Mouse (Mus musculus) spleen, embryonic (tissue): Measurements from ENCODE around the gene Josd2.

Source experiments
- CTCF ChIA-PET: fragments of 350-600 bp; sonication (Branson Sonifier 250); formaldehyde crosslinking; loops from one replicate; lab custom pipeline; 2022; lab: Charles Lee

Josd2 gene

DNA sequence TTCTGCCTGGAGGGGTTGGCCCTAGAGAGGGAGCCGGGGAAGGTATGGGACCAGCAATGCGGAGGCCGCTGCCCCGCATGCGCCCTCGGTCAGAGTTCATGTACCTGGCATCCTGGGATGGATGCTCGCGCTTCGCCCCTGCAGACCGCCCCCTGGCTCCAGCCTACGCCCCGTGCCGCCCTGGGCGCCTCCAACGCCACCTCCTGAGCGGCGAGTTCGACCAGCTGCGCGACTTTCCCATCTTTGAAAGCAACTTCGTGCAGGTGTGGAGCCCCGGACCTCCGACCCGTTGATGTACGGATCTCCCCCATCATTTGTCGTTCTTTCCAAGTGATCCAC, 29.0 kb downstream of the Josd2 start:
- CTCF ChIA-PET, result interaction anchor here (0.5 kb wide), 1 partner anchor 122 kb away, joined by 13 read pairs; no protein-coding TSS in a partner anchor

GRCm38 (mm10) chr7:44497361-44498055, 29.7 kb downstream of the Josd2 start:
- CTCF ChIA-PET, result interaction anchor here (0.6 to 0.8 kb wide), 3 partner anchors 28 to 1148 kb away, joined by 3 to 7 read pairs (median 6); no protein-coding TSS in a partner anchor

DNA sequence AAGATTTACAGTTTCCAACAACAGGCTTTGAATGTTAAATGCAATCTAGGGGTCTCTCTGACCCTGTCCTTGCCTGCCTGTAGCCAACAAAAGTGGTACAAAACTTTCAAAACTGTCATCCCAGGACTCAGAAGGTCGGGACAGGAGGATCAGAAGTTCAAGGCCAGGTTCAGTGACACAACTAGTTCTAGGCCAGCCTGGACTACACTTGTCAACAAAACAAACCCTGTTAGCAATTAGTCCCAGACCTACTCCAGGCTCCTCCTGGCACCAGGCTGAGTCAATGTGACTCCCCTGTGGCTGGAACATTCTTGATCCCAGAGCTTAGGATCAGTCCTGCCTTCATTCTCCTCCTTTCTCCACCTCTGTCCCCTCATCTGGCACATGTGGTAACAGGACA, 31.1 kb downstream of the Josd2 start:
- CTCF ChIA-PET, result interaction anchor here (0.7 kb wide), 1 partner anchor 50 kb away, joined by 3 read pairs; the partner anchor contains the start of gene Pold1

GRCm38 (mm10) chr7:44500046-44500445, 32.3 kb downstream of the Josd2 start:
- CTCF ChIA-PET, result no interaction called here

DNA sequence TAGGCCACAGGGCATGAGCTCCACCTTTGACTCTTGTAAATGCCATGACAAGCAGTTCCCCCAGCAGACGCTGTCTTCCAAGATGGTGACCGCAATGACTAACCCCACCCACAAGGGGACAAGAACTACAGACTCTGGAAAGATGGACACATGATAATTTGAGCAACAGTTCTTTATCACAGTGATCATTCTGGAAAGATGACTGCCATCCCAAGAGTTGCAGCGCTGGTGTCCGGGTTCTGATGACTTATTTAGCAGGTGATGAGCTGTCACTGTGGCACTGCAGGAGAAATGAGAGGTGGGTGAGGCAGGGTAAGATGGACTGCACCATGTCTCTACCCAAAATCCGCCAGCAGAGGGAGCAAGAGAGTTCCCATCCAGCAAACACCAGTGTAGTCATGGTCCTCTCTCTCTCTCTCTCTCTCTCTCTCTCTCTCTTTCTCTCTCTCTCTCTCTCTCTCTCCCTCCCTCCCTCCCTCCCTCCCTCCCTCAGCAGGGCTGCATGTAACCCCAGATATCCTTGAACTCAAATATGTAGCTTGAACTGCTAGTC, 33.9 kb downstream of the Josd2 start:
- CTCF ChIA-PET, result interaction anchor here (0.6 to 1.5 kb wide), 4 partner anchors 12 to 76 kb away, joined by 3 to 14 read pairs (median 5); no protein-coding TSS in a partner anchor

DNA sequence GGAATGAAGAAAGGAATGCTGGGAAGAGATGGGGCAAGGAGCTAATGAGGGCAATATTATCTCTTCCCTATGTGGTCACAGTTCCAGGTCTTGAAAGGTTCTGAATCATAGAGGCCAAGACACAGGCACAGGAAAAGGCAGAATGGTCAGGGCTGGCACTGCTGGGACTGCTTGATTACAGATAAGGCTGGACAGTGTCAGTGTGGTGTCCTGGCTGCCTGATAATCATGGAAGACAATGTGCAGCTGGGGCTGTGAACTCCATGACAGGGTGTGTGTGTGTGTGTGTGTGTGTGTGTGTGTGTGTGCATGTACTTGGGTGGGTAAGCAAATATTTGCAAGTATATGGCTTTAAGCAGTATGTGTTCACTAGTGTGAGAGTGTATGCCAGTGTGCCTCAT, 39.7 kb downstream of the Josd2 start:
- CTCF ChIA-PET, result interaction anchor here (0.6 kb wide), 1 partner anchor 15 kb away, joined by 3 read pairs; no protein-coding TSS in a partner anchor

DNA sequence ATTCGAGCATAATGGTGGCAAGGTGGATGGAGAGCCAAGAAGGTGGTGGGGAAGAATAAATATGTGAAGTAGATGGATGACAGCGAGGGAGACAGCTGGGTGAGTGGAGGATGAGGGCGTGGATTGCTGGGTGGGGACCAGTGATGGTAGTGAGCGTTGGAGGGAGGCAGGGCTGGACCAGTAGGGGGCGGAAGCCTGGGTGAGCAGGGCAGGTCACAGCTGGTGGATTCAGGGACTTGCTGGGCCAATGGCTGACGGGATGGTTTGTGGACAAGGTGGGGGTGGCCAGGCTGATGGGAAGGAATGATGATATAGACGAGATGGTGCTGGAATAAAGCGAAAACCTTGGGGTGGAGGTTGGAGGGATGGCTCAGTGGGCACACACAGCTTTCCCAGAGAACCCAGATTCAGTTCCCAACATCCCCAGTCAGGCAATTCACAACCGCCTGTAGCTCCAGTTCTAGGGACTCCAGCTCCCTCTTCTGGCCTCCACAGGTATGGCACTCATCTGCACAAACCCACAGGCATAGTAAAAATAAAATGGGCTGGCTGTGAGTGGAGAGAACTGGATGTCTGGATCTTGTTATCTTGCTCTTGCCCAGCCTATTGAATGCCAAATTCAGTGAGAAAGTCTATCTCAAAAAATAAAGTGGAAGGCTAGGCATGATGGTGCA, 51.6 kb downstream of the Josd2 start:
- CTCF ChIA-PET, result interaction anchor here (0.6 kb wide), 1 partner anchor 55 kb away, joined by 3 read pairs; no protein-coding TSS in a partner anchor

DNA sequence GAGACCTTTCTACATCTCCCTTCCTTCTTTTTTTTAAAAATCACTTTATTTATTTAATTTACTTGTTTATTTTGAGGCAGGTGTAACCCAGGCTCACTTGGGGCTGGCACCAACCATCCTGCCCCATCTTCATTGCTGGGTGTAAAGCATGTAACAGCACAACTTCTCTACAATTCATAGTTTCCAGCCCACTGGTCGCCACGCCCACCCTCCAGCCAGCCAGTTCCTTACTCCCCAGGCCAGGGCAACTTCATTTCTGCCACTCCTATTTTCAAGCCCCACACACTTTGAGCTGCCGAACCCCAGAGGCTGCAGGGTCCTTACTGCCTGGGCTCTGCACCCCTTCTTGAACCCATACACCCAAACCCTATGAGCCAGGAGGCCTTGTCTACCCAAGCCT, 53.2 kb downstream of the Josd2 start:
- CTCF ChIA-PET, result interaction anchor here (0.9 to 1.5 kb wide), 6 partner anchors 11 to 40 kb away, joined by 3 to 10 read pairs (median 4); partner anchors contain the start of genes Pold1 and Spib
